Mouse (Mus musculus) liver, embryonic 14.5 days (tissue): ENCODE data around the gene Git1.

Experiments used
- CTCF ChIP-seq: IDR thresholded peaks from 2 replicates; pipeline ENCODE4 v1.5.1; 2016; ENCODE audit warnings: antibody characterized with exemption, low read depth, control low read depth
- EP300 ChIP-seq: IDR thresholded peaks from 2 replicates; pipeline ENCODE4 v1.6.1; 2016; ENCODE audit warnings: antibody characterized with exemption, low read depth

- no peak for TF ChIP-seq CTCF
- TF ChIP-seq EP300: no peak
Observed at GRCm38 (mm10) chr11:77468397-77468796, 25.0 kb upstream of the Git1 start.
